Mouse (Mus musculus): ENCODE measurements at regions not wholly inside any gene's neighbourhood (a gene's known extent, or its start where the extent isn't known, plus 50 kb on each side); places are given as distances from the start of the nearest gene placed in this dataset.
A peak's percentile ranks its signal among the peaks of the same experiment; 100 is the strongest.

DNA sequence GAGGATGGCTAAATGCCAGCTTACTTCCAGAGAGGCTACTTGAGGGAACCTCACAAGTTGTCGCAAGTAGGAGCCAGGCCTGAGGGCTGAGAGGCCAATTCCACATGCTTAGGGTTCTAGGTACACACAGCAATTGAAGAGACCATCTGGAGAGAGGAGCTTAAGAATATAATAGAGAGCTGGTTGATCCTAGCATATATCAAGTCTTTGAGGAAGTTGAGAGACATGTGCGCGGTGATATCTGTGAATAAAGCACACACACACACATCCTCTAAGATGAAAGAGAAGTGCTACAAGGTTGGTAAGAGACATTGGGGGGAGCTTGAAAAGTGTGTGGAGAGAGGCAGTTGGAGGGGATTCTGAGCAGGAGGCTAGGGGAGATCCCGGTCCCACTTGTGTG is 189.5 kb downstream of the Zfp462 start:
- H3K4me1 ChIP-seq (ENCODE audit: control insufficient read depth, insufficient read depth, low read depth, low read length) = peaks cover 2% of the 10 kb centered on the region; the same call in 1 of the 2 replicates
- H3K27me3 ChIP-seq (replicated peaks; ENCODE audit: control insufficient read depth, insufficient read depth, low read length) = no peaks in the 10 kb centered on the region
- no peak for ATAC-seq
- H3K27ac ChIP-seq (ENCODE audit: low read depth, low read length) = no peak overlapping the region
- H3K9ac ChIP-seq (ENCODE audit: low read depth, low read length) = no peak overlapping the region
- H3K9me3 ChIP-seq (ENCODE audit: control insufficient read depth, low read length) = no peaks in the 10 kb centered on the region
- H3K4me3 ChIP-seq (ENCODE audit: low read length) = no peak overlapping the region
- no peaks in the 10 kb centered on the region for H3K36me3 ChIP-seq (ENCODE audit: control insufficient read depth, insufficient read depth, low read length)
- WGBS = 96% methylated on average over 4 of the region's 4 CpGs
- H3K4me2 ChIP-seq (ENCODE audit: low read length) = no peak overlapping the region

DNA sequence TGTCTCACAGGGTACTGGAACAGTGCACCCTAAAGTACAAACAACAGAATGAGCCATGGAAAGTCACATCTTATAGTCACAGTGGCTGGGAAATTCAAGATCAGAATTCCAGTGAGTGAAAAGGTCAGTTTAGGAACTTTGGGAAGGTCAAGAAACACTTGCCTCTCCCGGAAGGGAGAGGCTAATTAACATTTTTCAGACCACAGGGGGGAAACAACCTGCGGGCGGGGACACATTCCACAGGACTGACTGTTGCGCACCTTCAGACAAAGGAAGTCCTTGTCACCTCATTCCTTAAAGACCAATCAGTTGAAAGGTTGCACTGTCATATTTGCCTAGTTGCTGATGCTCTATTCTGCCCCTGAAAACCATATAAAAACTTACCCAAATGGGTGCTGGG is 189.9 kb downstream of the Zfp462 start:
- Histone ChIP-seq H3K4me1 (ENCODE audit: control insufficient read depth, insufficient read depth, low read depth, low read length) (peaks cover 2% of the 10 kb centered on the region; the same call in 1 of the 2 replicates), H3K27ac (ENCODE audit: low read depth, low read length) (no peak overlapping the region), H3K36me3 (ENCODE audit: control insufficient read depth, insufficient read depth, low read length) (no peaks in the 10 kb centered on the region), H3K27me3 (replicated peaks; ENCODE audit: control insufficient read depth, insufficient read depth, low read length) (no peaks in the 10 kb centered on the region), H3K9me3 (ENCODE audit: control insufficient read depth, low read length) (no peaks in the 10 kb centered on the region), H3K9ac (ENCODE audit: low read depth, low read length) (no peak overlapping the region), H3K4me2 (ENCODE audit: low read length) (no peak overlapping the region), H3K4me3 (ENCODE audit: low read length) (no peak overlapping the region)
- 57% methylated on average over 4 of the region's 4 CpGs for WGBS
- no peak for ATAC-seq

DNA sequence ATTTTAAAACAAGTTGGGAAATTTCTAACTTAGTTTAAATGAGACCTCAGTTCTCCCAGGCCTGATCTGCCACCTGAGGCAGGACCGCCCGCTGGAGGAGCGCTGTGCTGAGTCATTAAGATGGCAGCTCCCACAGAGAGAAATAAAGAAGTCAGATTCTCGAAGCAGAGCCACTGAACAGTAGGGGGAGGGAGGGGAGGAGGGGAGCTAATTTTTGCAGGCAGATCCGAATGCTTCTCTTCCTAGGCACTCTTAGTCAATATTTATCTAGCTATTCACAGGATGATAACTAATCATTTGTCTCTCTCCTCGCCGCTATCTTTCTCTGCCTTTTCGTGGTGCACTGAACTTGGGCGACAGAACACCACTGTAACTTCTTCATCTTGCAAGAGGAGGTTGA is 191.4 kb downstream of the Zfp462 start:
- Histone ChIP-seq H3K27me3 (replicated peaks; ENCODE audit: control insufficient read depth, insufficient read depth, low read length) (no peaks in the 10 kb centered on the region), H3K4me1 (ENCODE audit: control insufficient read depth, insufficient read depth, low read depth, low read length) (peaks cover 2% of the 10 kb centered on the region; the same call in 1 of the 2 replicates), H3K27ac (ENCODE audit: low read depth, low read length) (no peak overlapping the region), H3K4me3 (ENCODE audit: low read length) (no peak overlapping the region), H3K4me2 (ENCODE audit: low read length) (peak overlapping the region; percentile 25; the same call in 1 of the 2 replicates), H3K9ac (ENCODE audit: low read depth, low read length) (no peak overlapping the region), H3K9me3 (ENCODE audit: control insufficient read depth, low read length) (no peaks in the 10 kb centered on the region), H3K36me3 (ENCODE audit: control insufficient read depth, insufficient read depth, low read length) (no peaks in the 10 kb centered on the region)
- peak; percentile 61 for ATAC-seq
- WGBS = 9% methylated on average over 9 of the region's 9 CpGs

DNA sequence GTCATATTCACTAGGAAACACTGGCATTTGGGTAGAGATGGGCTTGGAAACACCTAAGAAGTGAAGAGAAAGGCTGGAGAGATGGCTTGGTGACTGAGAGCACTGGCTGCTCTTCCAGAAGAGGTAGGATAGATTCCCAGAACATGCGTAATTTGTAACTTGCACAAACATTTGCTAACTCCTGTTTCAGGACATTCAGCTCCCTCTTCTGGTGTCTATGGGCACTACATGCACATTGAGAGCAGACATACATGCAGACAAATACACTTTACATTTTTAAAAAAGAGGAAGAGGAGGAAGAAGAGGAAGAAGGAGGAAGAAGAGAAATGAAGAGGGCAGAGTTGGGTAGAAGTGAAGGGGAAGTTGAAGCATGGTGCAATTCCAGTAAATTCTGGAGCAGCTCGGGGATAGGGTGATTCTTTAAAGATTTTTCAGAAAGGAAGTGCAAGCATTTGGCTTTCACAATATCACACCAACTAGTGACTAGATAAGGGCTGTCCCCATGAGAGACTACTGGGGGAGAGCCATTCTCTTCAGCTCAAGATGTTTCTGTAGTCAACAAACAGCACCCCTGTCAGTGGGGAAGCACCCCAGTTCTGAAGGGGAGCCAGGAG is 193.0 kb downstream of the Zfp462 start:
- Histone ChIP-seq H3K27me3 (replicated peaks; ENCODE audit: control insufficient read depth, insufficient read depth, low read length) (no peaks in the 10 kb centered on the region), H3K4me2 (ENCODE audit: low read length) (no peak overlapping the region), H3K9ac (ENCODE audit: low read depth, low read length) (no peak overlapping the region), H3K27ac (ENCODE audit: low read depth, low read length) (no peak overlapping the region), H3K4me1 (ENCODE audit: control insufficient read depth, insufficient read depth, low read depth, low read length) (peaks cover 2% of the 10 kb centered on the region; the same call in 1 of the 2 replicates), H3K4me3 (ENCODE audit: low read length) (no peak overlapping the region), H3K9me3 (ENCODE audit: control insufficient read depth, low read length) (no peaks in the 10 kb centered on the region), H3K36me3 (ENCODE audit: control insufficient read depth, insufficient read depth, low read length) (no peaks in the 10 kb centered on the region)
- WGBS = 92% methylated on average over 2 of the region's 2 CpGs
- no peak for ATAC-seq

DNA sequence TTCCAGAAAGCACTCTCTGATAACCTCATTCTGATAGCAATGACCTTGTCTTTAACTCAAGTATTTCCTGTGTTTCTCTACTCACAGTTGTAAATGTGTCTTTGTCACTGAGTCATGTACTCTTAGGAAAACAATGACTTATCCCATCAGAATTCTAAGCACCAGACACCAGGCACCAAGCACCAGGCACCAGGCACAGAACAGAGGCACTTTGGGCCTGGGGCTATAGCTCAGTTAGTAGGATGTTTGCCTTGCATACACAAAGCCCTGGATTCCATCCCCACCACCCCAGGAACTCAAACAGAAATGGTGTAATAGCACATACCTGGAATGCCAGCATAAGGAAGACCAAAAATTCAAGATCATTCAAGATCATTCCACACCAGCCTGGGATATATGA is 196.5 kb downstream of the Zfp462 start:
- Histone ChIP-seq H3K4me3 (ENCODE audit: low read length) (no peak overlapping the region), H3K9ac (ENCODE audit: low read depth, low read length) (no peak overlapping the region), H3K4me1 (ENCODE audit: control insufficient read depth, insufficient read depth, low read depth, low read length) (peaks cover 5% of the 10 kb centered on the region; the same call in 1 of the 2 replicates), H3K36me3 (ENCODE audit: control insufficient read depth, insufficient read depth, low read length) (no peaks in the 10 kb centered on the region), H3K27me3 (replicated peaks; ENCODE audit: control insufficient read depth, insufficient read depth, low read length) (no peaks in the 10 kb centered on the region), H3K4me2 (ENCODE audit: low read length) (no peak overlapping the region), H3K9me3 (ENCODE audit: control insufficient read depth, low read length) (no peaks in the 10 kb centered on the region), H3K27ac (ENCODE audit: low read depth, low read length) (no peak overlapping the region)
- ATAC-seq = no peak

DNA sequence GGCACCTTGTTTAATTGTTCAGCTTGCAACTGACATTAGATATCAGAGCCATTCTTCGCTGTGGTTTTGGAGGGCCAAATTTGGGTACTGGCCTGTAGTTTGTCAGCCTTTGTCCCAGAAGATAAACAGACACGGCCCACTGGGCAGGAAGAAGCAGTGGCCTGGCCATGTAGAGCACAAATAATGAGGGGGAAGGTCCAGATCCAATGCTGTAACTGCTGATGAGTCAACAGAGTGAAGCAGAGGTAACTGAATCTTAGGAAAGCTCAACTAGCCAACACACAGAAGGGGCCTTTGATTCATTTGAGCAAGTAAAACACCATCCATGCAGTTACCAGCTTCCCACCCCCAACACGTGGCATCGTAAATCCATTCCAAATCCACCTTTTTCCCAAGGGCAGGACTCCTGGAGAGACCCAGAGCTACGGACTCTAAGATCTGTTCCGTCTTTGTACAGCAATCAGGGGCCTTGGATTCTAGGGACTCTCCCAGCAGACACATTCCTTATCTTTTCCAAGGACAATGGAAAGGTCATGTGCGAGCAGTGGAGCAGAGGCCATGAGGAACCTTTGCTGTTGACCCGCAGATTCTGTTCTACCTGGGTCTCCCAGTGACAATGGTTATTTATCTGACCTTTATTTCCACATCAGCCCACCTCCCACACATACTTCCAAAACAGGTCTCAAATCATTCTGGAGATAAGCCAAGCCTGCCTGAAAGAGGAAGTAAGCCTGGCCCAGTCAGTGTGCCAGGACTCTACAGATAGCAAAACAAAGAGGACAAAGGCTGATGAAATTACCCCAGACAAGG is 197.3 kb downstream of the Zfp462 start:
- ATAC-seq = no peak
- Histone ChIP-seq H3K4me3 (ENCODE audit: low read length) (no peak overlapping the region), H3K9ac (ENCODE audit: low read depth, low read length) (no peak overlapping the region), H3K27me3 (replicated peaks; ENCODE audit: control insufficient read depth, insufficient read depth, low read length) (no peaks in the 10 kb centered on the region), H3K4me2 (ENCODE audit: low read length) (no peak overlapping the region), H3K4me1 (ENCODE audit: control insufficient read depth, insufficient read depth, low read depth, low read length) (peaks cover 4% of the 10 kb centered on the region; the same call in 1 of the 2 replicates), H3K9me3 (ENCODE audit: control insufficient read depth, low read length) (no peaks in the 10 kb centered on the region), H3K36me3 (ENCODE audit: control insufficient read depth, insufficient read depth, low read length) (no peaks in the 10 kb centered on the region), H3K27ac (ENCODE audit: low read depth, low read length) (no peak overlapping the region)
- WGBS = 86% methylated on average over 8 of the region's 8 CpGs

DNA sequence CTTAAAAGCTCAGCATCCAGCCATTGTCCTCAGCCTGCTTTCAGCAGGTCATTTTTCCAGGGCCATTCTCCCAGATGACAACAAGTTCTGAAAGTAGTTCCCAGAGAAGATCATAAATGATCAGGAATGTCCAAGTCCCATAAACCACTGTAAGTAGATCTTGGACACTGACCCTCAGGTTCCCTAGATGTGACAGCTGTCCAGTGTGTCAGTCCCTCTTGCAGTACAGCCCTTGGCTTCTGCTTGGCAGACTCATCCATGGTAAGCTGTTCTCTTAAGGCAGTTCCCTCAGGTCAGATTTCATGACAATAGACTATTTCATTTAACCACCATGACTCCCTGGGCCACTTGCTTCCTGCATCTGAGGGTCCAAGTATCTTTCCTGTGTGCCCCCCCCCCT is 198.6 kb downstream of the Zfp462 start:
- H3K36me3 ChIP-seq (ENCODE audit: control insufficient read depth, insufficient read depth, low read length) = no peaks in the 10 kb centered on the region
- ATAC-seq = no peak
- no peak overlapping the region for H3K27ac ChIP-seq (ENCODE audit: low read depth, low read length)
- peaks cover 4% of the 10 kb centered on the region; the same call in 1 of the 2 replicates for H3K4me1 ChIP-seq (ENCODE audit: control insufficient read depth, insufficient read depth, low read depth, low read length)
- no peak overlapping the region for H3K4me2 ChIP-seq (ENCODE audit: low read length)
- H3K27me3 ChIP-seq (replicated peaks; ENCODE audit: control insufficient read depth, insufficient read depth, low read length) = no peaks in the 10 kb centered on the region
- no peak overlapping the region for H3K4me3 ChIP-seq (ENCODE audit: low read length)
- H3K9me3 ChIP-seq (ENCODE audit: control insufficient read depth, low read length) = no peaks in the 10 kb centered on the region
- no peak overlapping the region for H3K9ac ChIP-seq (ENCODE audit: low read depth, low read length)

DNA sequence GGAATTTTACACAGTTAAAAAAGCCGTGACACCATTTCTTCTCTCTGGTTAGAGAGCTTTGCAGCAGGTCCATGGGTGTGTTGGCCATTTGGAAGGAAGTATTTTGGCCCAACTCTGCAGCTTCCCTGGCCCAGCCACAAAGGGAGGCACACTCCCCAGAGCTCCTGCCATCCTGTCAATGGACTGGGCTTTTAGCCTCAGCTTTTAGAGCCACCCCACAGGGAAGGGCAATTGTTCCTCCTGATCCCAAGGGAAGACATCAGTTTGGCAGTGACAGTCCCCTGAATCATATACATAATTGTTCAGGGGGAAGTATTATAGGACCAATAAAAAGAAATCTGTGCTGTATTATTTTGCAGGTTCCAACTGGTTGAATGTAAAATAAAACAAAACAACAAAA is 200.1 kb downstream of the Zfp462 start:
- Histone ChIP-seq H3K4me2 (ENCODE audit: low read length) (no peak overlapping the region), H3K9ac (ENCODE audit: low read depth, low read length) (no peak overlapping the region), H3K9me3 (ENCODE audit: control insufficient read depth, low read length) (no peaks in the 10 kb centered on the region), H3K4me3 (ENCODE audit: low read length) (no peak overlapping the region), H3K27ac (ENCODE audit: low read depth, low read length) (no peak overlapping the region), H3K36me3 (ENCODE audit: control insufficient read depth, insufficient read depth, low read length) (no peaks in the 10 kb centered on the region), H3K27me3 (replicated peaks; ENCODE audit: control insufficient read depth, insufficient read depth, low read length) (no peaks in the 10 kb centered on the region), H3K4me1 (ENCODE audit: control insufficient read depth, insufficient read depth, low read depth, low read length) (peaks cover 4% of the 10 kb centered on the region; the same call in 1 of the 2 replicates)
- 46% methylated on average over 1 of the region's 1 CpGs for WGBS
- ATAC-seq = no peak

DNA sequence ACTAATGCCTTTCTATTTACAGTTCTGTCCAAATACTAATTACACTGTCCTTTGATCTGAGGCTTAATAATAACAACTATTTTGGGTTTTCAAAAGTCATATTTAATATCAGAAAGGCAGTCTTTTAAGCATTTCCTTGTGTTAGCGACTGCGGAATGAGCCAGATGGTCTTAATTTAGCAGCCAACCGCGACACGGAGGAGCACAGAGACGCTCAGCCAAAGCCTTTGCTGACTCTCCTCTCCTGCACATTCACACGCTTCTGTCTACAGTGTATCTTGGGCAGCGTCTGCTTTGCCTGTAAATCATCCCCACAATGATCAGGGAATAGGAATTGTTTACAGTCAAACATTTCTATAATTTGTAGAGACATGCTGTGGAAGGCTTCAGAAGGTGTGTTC is 201.1 kb downstream of the Zfp462 start:
- Histone ChIP-seq H3K9ac (ENCODE audit: low read depth, low read length) (no peak overlapping the region), H3K27ac (ENCODE audit: low read depth, low read length) (no peak overlapping the region), H3K4me1 (ENCODE audit: control insufficient read depth, insufficient read depth, low read depth, low read length) (peaks cover 4% of the 10 kb centered on the region; the same call in 1 of the 2 replicates), H3K27me3 (replicated peaks; ENCODE audit: control insufficient read depth, insufficient read depth, low read length) (no peaks in the 10 kb centered on the region), H3K4me3 (ENCODE audit: low read length) (no peak overlapping the region), H3K4me2 (ENCODE audit: low read length) (no peak overlapping the region), H3K36me3 (ENCODE audit: control insufficient read depth, insufficient read depth, low read length) (no peaks in the 10 kb centered on the region), H3K9me3 (ENCODE audit: control insufficient read depth, low read length) (no peaks in the 10 kb centered on the region)
- ATAC-seq = no peak
- 32% methylated on average over 8 of the region's 8 CpGs for WGBS
